Mouse (Mus musculus): ENCODE results near the gene 4930452B06Rik. TPM values are rescaled to one million over a fixed set of nuclear protein-coding genes. Genes with fewer than 3 reads are reported as not detected.

The 4930452B06Rik gene
- polyA plus RNA-seq, 1 experiment from 2014 or later: 10.2 TPM

- Histone ChIP-seq H3K36me3 (no peaks in the 10 kb centered on the region), H3K27ac (no peak overlapping the region), H3K9me3 (replicated peaks) (no peaks in the 10 kb centered on the region), H3K4me3 (replicated peaks) (no peak overlapping the region), H3K4me2 (no peak overlapping the region), H3K27me3 (no peaks in the 10 kb centered on the region), H3K4me1 (peaks cover 20% of the 10 kb centered on the region), H3K9ac (no peak overlapping the region)
- 70% methylated on average over 3 of the region's 3 CpGs for WGBS
- peak; percentile 53; the same call in 1 of the 2 replicates for ATAC-seq (replicated peaks; ENCODE audit: low FRiP score)
Measured at GRCm38 (mm10) chr14:8442691-8443090, 223.3 kb downstream of the 4930452B06Rik start.

DNA sequence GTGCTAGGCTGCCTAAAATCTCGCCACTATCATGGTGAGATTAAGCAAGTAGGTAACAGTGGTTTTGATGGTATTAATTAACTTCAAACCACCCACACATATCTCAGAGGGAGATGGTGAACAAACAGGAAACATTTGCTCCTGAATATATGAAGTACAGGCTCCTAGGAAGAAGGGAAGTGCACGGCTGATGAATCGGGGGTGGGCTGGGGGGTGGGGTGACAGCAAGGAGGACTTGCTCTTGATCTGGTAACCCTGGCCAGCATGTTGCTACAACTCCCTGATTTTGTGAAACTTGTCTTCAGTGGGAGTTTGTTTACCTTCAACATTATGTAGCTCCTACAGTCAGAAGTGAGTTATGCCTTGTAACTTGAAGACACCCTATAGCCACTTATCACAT is 224.4 kb downstream of the 4930452B06Rik start:
- H3K9ac ChIP-seq: no peak overlapping the region
- H3K27me3 ChIP-seq: no peaks in the 10 kb centered on the region
- H3K4me3 ChIP-seq (replicated peaks): no peak overlapping the region
- H3K27ac ChIP-seq: 0 out of 2 replicates have a peak overlapping the region, but pooled peaks have one; percentile 5
- WGBS: 27% methylated on average over 3 of the region's 3 CpGs
- H3K4me2 ChIP-seq: no peak overlapping the region
- ATAC-seq (replicated peaks; ENCODE audit: low FRiP score): peak; percentile 60
- no peaks in the 10 kb centered on the region for H3K9me3 ChIP-seq (replicated peaks)
- no peaks in the 10 kb centered on the region for H3K36me3 ChIP-seq
- H3K4me1 ChIP-seq: peaks cover 20% of the 10 kb centered on the region

DNA sequence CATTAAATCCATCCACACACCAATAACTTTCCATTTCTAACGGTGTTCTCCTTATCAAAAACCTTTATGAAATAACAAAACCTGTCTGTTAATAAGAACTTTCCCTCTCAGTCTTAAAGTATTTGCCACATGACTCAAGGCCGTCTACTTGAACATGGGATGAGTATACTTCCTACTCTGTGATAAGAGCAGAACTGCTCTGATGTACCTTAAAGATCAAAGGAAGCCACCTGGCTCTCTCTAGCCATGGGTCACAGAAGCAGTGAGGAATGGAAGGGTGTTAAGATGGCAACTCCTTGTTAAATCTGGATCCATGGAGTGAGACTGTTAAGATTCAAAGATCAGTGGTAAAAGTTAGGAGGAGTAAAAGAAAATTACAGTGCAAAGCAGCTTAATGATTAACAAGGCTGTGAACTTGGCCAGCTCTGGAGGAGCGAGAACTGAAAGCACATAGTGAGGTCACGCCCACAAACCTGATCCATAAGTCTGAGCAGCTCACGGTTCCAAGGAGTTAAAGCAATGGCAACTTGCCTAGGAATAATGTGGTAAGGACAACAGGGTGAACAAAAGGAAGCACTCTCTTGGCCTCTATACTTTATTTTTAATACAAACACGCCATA is 235.3 kb downstream of the 4930452B06Rik start:
- Histone ChIP-seq H3K27me3 (no peaks in the 10 kb centered on the region), H3K4me2 (no peak overlapping the region), H3K36me3 (no peaks in the 10 kb centered on the region), H3K27ac (peak overlapping the region; percentile 28; the same call in 1 of the 2 replicates), H3K4me3 (replicated peaks) (no peak overlapping the region), H3K4me1 (0 out of 2 replicates have a peak, but pooled peaks cover 4% of the 10 kb centered on the region), H3K9me3 (replicated peaks) (no peaks in the 10 kb centered on the region), H3K9ac (no peak overlapping the region)
- 56% methylated on average over 6 of the region's 6 CpGs for WGBS
- ATAC-seq (replicated peaks; ENCODE audit: low FRiP score): peak; percentile 86

GRCm38 (mm10) chr14:8429767-8430166 is 236.3 kb downstream of the 4930452B06Rik start:
- no peak overlapping the region for H3K27ac ChIP-seq
- no peak overlapping the region for H3K4me3 ChIP-seq (replicated peaks)
- H3K36me3 ChIP-seq: no peaks in the 10 kb centered on the region
- ATAC-seq (replicated peaks; ENCODE audit: low FRiP score): no peak
- H3K9me3 ChIP-seq (replicated peaks): no peaks in the 10 kb centered on the region
- H3K4me2 ChIP-seq: no peak overlapping the region
- no peak overlapping the region for H3K9ac ChIP-seq
- H3K27me3 ChIP-seq: no peaks in the 10 kb centered on the region
- 82% methylated on average over 2 of the region's 2 CpGs for WGBS
- H3K4me1 ChIP-seq: 0 out of 2 replicates have a peak, but pooled peaks cover 4% of the 10 kb centered on the region

DNA sequence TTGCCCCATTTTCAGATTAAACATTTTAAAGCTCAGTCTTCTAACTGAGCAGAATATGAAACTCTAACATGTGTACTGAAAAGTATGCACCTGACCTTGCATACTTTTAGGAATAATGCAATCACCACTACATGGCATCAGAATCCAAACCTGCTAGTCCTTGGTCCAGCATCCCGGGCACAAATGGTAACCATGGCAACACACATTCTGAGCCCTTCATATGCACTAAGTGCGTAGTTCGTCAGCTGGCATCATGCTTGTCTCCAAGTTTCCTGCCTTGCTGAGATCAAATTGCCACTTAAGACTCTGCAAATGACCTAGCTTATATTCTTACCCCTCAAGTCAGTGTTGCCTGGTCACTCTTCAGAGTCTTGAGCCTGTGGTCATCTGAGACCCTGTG is 243.2 kb downstream of the 4930452B06Rik start:
- Histone ChIP-seq H3K27me3 (no peaks in the 10 kb centered on the region), H3K4me3 (replicated peaks) (no peak overlapping the region), H3K36me3 (no peaks in the 10 kb centered on the region), H3K9ac (no peak overlapping the region), H3K4me2 (no peak overlapping the region), H3K9me3 (replicated peaks) (no peaks in the 10 kb centered on the region), H3K27ac (no peak overlapping the region), H3K4me1 (peaks cover 11% of the 10 kb centered on the region; the same call in 1 of the 2 replicates)
- no peak for ATAC-seq (replicated peaks; ENCODE audit: low FRiP score)
- 87% methylated on average over 3 of the region's 3 CpGs for WGBS

- peak overlapping the region; percentile 21 for H3K4me3 ChIP-seq (replicated peaks)
- peak; percentile 70; the same call in 1 of the 2 replicates for ATAC-seq (replicated peaks; ENCODE audit: low FRiP score)
- H3K36me3 ChIP-seq: no peaks in the 10 kb centered on the region
- WGBS: 5% methylated on average over 10 of the region's 10 CpGs
- peaks cover 11% of the 10 kb centered on the region; the same call in 1 of the 2 replicates for H3K4me1 ChIP-seq
- no peaks in the 10 kb centered on the region for H3K9me3 ChIP-seq (replicated peaks)
- H3K27ac ChIP-seq: peak overlapping the region; percentile 32; the same call in 1 of the 2 replicates
- H3K4me2 ChIP-seq: peak overlapping the region; percentile 49
- no peak overlapping the region for H3K9ac ChIP-seq
- H3K27me3 ChIP-seq: no peaks in the 10 kb centered on the region
Measured at GRCm38 (mm10) chr14:8421199-8421787, 244.7 kb downstream of the 4930452B06Rik start.

DNA sequence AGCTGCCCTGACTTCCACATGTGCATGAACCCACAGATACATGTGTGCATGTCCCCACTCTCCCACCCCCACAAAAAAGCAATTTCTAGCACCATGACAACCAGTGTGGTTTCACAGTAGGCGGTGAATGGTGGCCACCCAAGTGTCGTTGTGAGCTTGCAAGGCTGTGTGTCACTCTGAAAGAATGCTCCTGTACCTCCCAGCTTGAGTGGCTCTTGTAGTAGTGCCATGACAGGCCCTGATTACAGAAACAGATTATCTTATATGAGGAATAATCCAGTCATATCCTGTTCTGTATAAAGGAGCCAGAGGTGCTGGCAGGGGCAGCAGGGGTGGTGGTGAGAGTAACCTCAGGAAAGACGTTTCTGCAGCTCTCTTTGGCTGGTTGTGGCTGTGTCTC is 247.4 kb downstream of the 4930452B06Rik start:
- WGBS: 63% methylated on average over 3 of the region's 3 CpGs
- Histone ChIP-seq H3K27ac (no peak overlapping the region), H3K9me3 (replicated peaks) (no peaks in the 10 kb centered on the region), H3K36me3 (no peaks in the 10 kb centered on the region), H3K4me2 (no peak overlapping the region), H3K4me3 (replicated peaks) (no peak overlapping the region), H3K27me3 (no peaks in the 10 kb centered on the region), H3K9ac (no peak overlapping the region), H3K4me1 (peaks cover 11% of the 10 kb centered on the region; the same call in 1 of the 2 replicates)
- ATAC-seq (replicated peaks; ENCODE audit: low FRiP score): no peak

- 74% methylated on average over 6 of the region's 6 CpGs for WGBS
- no peak overlapping the region for H3K4me2 ChIP-seq
- no peaks in the 10 kb centered on the region for H3K36me3 ChIP-seq
- no peak overlapping the region for H3K4me3 ChIP-seq (replicated peaks)
- no peaks in the 10 kb centered on the region for H3K4me1 ChIP-seq
- H3K9ac ChIP-seq: no peak overlapping the region
- H3K27ac ChIP-seq: no peak overlapping the region
- no peak for ATAC-seq (replicated peaks; ENCODE audit: low FRiP score)
- H3K9me3 ChIP-seq (replicated peaks): no peaks in the 10 kb centered on the region
- H3K27me3 ChIP-seq: no peaks in the 10 kb centered on the region
Measured at GRCm38 (mm10) chr14:8405946-8406345, 260.1 kb downstream of the 4930452B06Rik start.

DNA sequence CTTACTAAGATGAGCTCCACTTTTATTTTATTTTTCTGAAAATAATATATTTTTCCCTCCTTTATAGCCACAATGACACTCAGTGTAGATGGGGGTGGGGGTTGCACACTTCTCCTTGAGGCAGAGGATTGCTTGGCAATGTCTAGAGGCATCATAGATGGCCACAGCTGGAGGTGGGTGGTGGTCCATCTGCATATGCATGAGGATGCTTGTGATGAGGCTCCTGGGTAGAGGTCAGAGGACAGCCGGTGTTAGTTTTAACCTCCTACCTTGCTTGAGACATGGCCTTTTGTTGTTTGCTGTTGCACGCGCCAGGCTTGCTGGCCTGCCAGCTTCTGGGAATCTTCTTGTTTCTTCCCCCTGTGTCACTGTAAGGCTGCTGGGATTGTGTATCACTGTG is 262.7 kb downstream of the 4930452B06Rik start:
- no peak overlapping the region for H3K9ac ChIP-seq
- WGBS: 94% methylated on average over 3 of the region's 3 CpGs
- H3K4me1 ChIP-seq: no peaks in the 10 kb centered on the region
- no peaks in the 10 kb centered on the region for H3K27me3 ChIP-seq
- no peaks in the 10 kb centered on the region for H3K9me3 ChIP-seq (replicated peaks)
- no peak for ATAC-seq (replicated peaks; ENCODE audit: low FRiP score)
- no peak overlapping the region for H3K27ac ChIP-seq
- H3K4me3 ChIP-seq (replicated peaks): no peak overlapping the region
- H3K36me3 ChIP-seq: no peaks in the 10 kb centered on the region
- H3K4me2 ChIP-seq: no peak overlapping the region

DNA sequence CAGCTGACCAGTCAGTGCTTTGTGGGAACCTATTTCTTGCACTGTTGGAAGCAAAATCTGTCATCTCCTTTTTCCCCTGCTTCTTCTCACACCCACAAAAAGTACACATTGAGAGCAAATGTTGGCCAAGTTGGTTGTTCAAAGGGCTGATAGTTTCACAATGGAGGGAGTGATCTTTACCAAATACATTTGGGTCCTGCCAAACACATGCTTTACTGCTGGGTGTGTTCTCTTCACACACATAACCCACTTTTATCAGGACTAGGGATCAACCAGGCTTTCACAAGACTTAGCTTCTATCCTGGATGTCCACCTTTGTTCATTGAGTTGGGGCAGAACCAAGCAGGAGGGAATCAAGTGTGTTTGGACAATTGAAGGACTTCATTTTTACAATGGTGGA is 267.5 kb downstream of the 4930452B06Rik start:
- Histone ChIP-seq H3K4me3 (replicated peaks) (no peak overlapping the region), H3K27ac (no peak overlapping the region), H3K27me3 (no peaks in the 10 kb centered on the region), H3K4me1 (no peaks in the 10 kb centered on the region), H3K9me3 (replicated peaks) (no peaks in the 10 kb centered on the region), H3K36me3 (no peaks in the 10 kb centered on the region), H3K9ac (no peak overlapping the region), H3K4me2 (no peak overlapping the region)
- no peak for ATAC-seq (replicated peaks; ENCODE audit: low FRiP score)

DNA sequence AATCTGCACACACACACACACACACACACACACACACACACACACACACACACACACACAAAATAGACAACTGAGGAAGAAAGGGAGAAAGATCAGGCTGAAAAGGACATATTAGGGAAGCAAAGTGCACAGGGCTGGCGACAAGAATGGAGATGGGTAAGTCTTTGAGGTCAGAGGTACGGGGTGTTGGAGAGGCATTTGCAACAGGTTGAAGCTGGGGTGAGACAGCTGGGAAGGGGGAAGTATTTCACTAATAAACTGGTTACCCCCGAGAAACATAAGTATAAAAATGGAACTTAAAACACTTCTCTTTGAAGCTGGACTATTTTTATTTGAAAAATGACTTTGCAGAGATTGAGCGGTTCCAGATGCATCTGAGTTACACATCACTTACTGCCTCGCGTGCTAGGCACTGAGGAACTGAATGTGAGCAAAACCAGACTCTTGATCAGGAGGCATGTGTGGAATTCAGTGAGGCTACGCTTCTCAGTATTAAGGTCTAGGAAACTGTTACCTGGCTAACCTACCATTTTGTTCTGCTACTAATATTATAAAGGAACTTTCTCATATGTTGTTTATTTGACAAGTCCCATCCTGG is 270.3 kb downstream of the 4930452B06Rik start:
- no peaks in the 10 kb centered on the region for H3K9me3 ChIP-seq (replicated peaks)

DNA sequence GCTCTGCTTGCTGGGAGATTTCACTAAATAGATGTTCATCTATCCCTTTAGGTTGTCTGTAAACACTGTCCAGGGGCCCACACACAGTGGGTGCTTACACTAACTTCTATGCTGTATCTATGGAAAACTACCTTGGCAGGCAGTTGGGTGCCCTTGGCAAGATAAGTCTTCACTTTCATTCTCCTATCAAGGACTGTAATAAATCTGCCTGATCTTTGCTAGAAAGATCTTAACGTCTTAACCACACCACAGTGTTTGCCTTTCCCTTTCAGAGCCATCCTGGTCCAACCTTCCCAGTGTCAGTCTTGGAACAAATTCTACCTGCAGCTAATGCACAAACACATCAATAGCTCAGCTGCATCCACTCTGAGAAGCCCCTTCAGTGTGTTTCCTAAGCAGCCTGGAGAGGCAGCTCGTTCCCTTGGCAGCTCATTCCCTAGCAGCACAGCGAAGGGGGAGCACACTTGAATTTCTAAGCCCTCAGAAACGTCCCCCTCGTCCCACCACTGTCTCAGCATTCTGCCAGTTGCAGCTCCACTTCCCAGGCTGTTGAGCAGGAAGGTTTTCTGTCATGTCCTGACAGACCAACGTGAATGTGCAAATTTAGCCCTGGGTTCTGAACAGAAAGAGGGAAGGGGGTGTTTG is 273.7 kb downstream of the 4930452B06Rik start:
- no peak overlapping the region for H3K4me2 ChIP-seq
- no peak for ATAC-seq (replicated peaks; ENCODE audit: low FRiP score)
- no peaks in the 10 kb centered on the region for H3K9me3 ChIP-seq (replicated peaks)
- H3K27ac ChIP-seq: no peak overlapping the region
- 59% methylated on average over 6 of the region's 6 CpGs for WGBS
- no peaks in the 10 kb centered on the region for H3K27me3 ChIP-seq
- H3K9ac ChIP-seq: no peak overlapping the region
- H3K36me3 ChIP-seq: no peaks in the 10 kb centered on the region
- no peak overlapping the region for H3K4me3 ChIP-seq (replicated peaks)
- H3K4me1 ChIP-seq: no peaks in the 10 kb centered on the region

More for the DNA sequence above, 270.3 kb downstream of the 4930452B06Rik start:
- no peak for ATAC-seq (replicated peaks; ENCODE audit: low FRiP score)
- H3K27ac ChIP-seq: no peak overlapping the region
- no peak overlapping the region for H3K4me2 ChIP-seq
- 83% methylated on average over 7 of the region's 7 CpGs for WGBS
- no peaks in the 10 kb centered on the region for H3K4me1 ChIP-seq
- H3K27me3 ChIP-seq: no peaks in the 10 kb centered on the region
- H3K4me3 ChIP-seq (replicated peaks): no peak overlapping the region
- no peak overlapping the region for H3K9ac ChIP-seq
- H3K36me3 ChIP-seq: no peaks in the 10 kb centered on the region

Data from kidney, embryonic 15.5 days (tissue).